Mouse (Mus musculus) testis, postnatal 14 days (tissue): ENCODE measurements at regions not wholly inside any gene's neighbourhood (a gene's known extent, or its start where the extent isn't known, plus 50 kb on each side); places are given as distances from the start of the nearest gene placed in this dataset.
A peak's percentile ranks its signal among the peaks of the same experiment; 100 is the strongest.

ENCODE experiments used
- DNase-seq: peaks from one replicate; pipeline ENCODE4 v3.0.0; 2021; ENCODE audit warnings: low spot score

DNA sequence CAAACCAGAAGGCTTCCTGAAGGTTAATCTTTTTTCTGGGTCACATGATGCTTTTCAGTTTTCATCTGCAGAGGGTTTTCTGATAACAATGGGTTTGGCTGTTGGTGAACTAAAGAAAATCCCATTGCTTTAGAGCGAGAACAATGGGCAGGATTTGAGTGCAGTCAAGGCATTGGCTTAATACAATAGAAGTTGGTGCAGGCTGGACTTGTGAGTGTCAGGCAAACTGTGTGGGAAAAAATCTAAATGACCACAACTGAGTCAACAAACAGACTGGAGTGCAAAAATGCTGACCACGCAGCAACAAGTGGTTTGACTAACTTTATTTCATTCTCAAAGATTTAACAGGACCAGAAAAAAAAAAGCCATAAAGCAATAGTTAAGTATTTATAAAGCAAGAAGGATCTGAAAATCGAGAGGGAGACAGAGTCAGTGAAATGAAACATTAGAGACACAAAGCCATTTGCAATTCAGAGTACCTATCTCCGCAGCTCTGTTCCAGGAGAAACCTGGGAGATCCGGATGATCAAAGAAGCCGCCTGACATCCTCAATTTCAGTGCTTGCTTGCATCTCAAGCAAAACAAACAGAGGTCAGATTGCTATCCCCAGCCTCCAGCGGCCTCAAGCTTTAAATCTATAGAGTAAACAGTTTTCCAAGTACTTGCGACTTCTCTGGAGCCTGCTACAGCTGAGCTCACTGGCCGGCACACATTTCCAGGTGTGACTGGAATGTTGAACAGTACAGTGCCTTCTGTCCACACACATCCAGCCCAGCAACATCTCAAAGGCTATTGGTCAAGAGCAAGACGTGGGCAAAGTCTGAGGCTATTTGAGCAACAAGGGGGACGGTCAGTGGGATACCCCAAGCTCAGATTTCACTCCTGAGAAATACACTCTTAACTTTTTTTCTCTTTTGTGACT is 229.5 kb upstream of the Arglu1 start:
- DNase-seq: no peak

DNA sequence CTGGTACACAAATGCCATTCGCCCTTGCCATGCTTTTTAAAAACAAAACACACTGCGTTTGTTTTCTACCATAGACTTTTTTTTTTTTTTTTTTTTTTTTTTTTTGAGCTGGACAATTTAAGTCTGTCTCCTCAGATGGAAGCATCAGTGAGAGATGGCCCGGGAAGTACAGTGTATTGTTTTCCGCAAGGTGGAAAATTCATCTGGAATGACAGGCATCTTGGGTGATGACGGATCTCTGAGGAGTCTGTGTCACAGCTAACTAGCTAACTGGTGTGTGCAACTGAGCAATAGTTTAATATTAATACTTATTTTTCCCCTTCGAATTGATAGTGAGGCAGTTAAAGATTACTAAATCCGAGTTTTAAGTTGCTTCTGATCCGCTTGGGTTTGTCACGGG is 228.7 kb upstream of the Arglu1 start:
- DNase-seq: no peak

DNA sequence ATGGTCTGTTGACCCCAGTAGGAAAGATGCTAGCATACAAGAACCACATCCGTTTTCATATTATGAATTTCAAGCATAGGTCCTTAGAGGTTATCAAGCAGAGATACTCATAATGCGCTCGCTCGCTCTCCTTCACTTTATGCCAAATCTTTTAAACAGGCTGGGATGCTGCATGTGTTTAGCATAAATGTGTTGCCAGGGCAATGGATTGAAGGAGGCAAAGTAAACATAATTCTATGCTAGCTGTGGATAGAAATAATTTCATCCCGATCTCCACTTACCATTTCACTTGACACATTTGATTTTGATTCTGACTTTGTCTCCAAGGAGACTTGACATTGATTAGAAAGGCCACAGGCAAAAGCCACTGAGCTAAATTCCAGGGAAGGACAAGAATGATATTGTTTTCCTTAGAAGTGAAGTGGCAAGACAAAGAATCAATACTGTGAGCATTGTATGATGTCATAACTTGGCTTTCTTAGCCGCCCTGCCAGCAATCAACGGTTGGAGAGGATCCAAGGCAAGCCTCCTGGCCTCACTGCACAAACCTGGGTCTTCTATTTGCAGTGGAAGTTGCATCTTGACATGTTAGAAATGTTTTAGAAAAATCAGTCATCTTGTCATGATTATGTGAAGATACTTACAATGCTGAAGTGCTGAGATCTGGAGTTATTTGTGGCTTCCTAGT is 217.3 kb upstream of the Arglu1 start:
- no peak for DNase-seq

GRCm38 (mm10) chr8:8892996-8893395 is 202.7 kb upstream of the Arglu1 start:
- no peak for DNase-seq

GRCm38 (mm10) chr8:8877286-8877685 is 187.0 kb upstream of the Arglu1 start:
- DNase-seq: no peak

DNA sequence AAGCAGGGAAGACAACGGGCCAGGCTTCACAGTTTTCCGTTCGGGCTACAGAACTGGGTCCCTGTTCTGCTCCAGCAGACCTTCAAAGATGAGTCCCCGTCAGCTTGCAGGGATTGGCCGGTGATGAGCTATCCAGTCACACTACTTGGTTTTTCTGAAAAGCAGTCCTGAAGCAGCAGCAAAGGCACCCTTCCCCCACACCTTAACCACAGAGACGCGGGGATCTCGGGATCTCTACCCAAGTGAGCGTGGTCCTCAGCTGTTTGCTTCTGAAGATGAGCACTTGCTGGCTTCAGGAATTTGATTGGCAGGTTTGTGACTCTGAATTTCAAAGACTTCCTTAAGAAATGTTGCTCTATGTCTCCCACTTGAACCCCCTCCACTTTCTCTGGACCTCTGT is 186.6 kb upstream of the Arglu1 start:
- no peak for DNase-seq

DNA sequence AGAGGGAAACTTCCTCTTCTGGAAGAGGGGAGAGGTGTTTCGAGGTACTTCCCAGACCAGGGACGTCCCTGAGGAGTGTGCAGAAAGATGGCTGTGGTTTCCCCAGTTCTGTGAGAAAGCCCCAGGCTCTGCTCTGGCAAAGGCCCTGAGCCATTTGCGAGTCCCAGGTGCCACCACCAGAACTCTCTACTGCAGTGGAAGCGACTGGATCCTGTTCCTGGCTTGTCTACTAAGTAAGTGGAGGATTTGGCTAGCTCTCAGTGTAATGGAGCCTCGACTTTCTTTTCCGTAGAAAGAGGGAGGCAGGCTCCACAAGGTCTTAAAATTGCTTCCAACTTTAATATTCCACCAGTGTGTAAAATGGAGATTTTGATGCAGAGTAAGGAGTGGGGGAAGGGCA is 186.1 kb upstream of the Arglu1 start:
- no peak for DNase-seq

GRCm38 (mm10) chr8:8871938-8872337 is 181.6 kb upstream of the Arglu1 start:
- no peak for DNase-seq

- DNase-seq: no peak
Observed at GRCm38 (mm10) chr8:8871039-8871438, 180.7 kb upstream of the Arglu1 start.

DNA sequence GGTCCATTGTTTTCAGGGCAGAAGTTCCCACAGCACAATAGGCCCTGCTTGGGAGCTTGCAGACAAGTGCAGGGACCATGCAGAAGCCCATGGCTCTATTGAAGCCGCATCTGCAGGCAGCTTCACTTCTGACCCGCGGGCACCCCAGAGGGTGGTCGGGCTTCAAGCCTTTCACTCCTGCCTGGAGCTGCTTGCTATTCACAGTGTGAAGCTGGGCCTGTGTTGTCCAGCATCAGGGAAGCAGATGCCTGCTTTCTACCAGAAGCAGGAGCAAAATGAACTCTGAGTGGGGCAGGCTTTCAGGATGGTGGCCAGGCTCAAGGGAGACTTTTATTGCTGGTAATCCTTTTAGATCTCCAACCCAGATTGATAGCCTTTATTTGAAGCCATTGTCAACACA is 180.2 kb upstream of the Arglu1 start:
- DNase-seq: no peak

- DNase-seq: no peak
Observed at GRCm38 (mm10) chr8:8869338-8869737, 179.0 kb upstream of the Arglu1 start.

GRCm38 (mm10) chr8:8867924-8868323 is 177.6 kb upstream of the Arglu1 start:
- no peak for DNase-seq

DNA sequence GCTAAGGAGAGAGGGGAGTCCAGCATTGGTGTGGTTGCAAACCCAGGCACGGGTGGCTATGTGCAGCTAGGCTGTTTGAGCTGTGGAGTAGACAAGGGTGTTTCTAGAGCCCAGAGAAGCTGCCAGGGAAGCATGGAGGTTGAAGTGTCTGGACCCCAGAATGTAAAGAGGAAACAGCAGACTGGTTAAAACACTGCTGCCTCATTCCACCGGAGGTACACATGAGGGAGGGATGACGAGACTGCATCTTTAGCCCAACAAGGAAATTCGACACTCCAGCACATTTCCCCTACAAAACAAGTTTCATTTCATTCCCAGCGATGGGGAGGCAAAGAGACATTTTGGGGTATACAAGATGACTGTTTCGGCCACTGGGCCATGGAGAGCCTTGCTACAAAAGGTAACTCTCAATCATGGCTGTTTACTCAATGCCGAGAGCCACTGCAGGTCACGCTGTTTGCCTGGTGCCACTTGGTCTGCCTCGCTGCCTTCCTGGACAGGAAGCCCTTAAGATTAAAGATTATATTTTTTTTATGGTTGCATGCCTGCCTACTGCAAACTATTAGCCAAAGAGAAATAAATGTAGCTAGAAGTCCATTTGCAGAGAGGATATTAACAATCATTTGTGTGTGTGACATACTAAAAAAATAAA is 176.9 kb upstream of the Arglu1 start:
- no peak for DNase-seq

- no peak for DNase-seq
Observed at GRCm38 (mm10) chr8:8862767-8863166, 172.4 kb upstream of the Arglu1 start.

GRCm38 (mm10) chr8:8861331-8861940 is 171.1 kb upstream of the Arglu1 start:
- DNase-seq: no peak

GRCm38 (mm10) chr8:8858636-8859035 is 168.3 kb upstream of the Arglu1 start:
- DNase-seq: no peak

DNA sequence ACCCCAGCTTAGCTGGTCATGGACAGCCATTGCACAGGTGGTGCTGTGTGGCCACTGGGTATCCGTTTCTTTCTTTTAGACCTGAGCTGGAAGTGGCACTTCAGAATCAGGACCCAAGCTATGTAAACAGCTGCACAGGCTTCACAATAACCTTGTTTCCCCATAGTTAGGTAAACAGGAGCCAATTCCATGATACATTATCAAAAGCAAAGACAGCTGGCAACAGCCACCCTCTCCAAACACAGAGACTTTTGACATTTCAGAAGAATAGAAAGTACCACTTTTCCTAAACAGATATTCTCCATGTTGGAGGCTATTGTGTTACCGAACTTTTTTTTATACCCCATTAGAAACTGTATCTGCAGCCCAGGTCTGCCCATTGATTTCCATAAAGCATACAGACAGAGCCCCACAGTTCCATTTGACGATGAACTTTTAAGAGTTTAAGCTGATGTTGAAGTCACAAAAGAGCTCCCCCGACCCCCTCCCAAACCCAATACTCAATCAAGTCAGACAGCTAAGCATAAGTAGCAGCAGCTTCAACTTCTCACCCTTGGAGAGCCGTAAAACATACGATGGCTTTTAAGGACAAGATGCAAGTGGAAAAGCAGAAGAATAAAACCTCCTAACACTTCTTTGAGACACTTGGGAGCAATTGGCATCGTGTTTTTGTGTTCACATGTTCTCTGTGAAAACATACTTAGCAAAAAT is 162.5 kb upstream of the Arglu1 start:
- no peak for DNase-seq

DNA sequence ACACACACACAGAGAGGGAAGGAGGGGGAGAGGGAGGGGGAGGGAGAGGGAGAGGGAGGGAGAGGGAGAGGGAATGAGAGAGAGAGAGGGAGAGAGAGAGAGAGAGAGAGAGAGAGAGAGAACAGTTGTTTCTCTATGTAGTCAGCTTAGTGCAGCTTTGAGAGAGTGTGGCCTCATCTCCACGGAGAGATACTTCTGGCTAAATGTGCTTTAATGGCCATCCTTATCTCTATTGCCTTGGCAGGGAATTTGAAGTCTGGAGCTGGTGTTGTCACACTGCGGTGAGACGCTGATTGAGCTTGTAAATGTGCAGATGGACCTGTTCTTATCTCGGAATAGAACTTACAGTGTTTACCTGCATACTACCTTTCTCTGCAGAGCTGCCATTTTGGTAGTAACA is 160.9 kb upstream of the Arglu1 start:
- no peak for DNase-seq

- no peak for DNase-seq
Observed at GRCm38 (mm10) chr8:8850766-8851165, 160.4 kb upstream of the Arglu1 start.

GRCm38 (mm10) chr8:8847579-8847978 is 157.3 kb upstream of the Arglu1 start:
- DNase-seq: no peak

GRCm38 (mm10) chr8:8842326-8842725 is 152.0 kb upstream of the Arglu1 start:
- DNase-seq: no peak

DNA sequence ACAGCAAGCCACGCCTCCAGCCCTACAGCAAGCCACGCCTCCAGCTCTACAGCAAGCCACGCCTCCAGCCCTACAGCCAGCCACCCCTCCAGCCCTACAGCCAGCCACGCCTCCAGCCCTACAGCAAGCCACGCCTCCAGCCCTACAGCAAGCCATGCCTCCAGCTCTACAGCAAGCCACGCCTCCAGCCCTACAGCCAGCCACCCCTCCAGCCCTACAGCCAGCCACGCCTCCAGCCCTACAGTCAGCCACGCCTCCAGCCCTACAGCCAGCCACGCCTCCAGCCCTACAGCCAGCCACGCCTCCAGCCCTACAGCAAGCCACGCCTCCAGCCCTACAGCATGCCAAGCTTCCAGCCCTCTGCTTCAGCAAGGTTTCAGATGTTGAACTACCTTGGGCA is 145.8 kb upstream of the Arglu1 start:
- DNase-seq: peak; percentile 74
